Mouse (Mus musculus) hematopoietic stem cell, adult 5-6 weeks (primary cell): ENCODE results near the gene Lrriq1. TPM values are rescaled to one million over a fixed set of nuclear protein-coding genes. Genes with fewer than 3 reads are reported as not detected.

Experiments used
- ATAC-seq, 2 experiments: fragments of 125-278 bp in 1 of 2; replicated peaks in 1 of 2; 2 replicates each; pipeline ENCODE4 v1.8.0; 2016 to 2017; ENCODE audit warnings: inconsistent platforms in 2 of 2, mild to moderate bottlenecking in 2 of 2, moderate number of reproducible peaks in 2 of 2, low read depth in 1 of 2, moderate TSS enrichment in 1 of 2; ENCODE audit not compliant: low FRiP score in 2 of 2, poor library complexity in 2 of 2, severe bottlenecking in 2 of 2, insufficient read depth in 1 of 2, low TSS enrichment in 1 of 2
- total RNA-seq: library from RNA; stranded (forward); fragments of 172-1452, 232-1000 nt; gene quantifications from 2 replicates; pipeline ENCODE4 v1.2.3, GENCODE M21; 2017

The Lrriq1 gene
- total RNA-seq, result not detected in 2 replicates

DNA sequence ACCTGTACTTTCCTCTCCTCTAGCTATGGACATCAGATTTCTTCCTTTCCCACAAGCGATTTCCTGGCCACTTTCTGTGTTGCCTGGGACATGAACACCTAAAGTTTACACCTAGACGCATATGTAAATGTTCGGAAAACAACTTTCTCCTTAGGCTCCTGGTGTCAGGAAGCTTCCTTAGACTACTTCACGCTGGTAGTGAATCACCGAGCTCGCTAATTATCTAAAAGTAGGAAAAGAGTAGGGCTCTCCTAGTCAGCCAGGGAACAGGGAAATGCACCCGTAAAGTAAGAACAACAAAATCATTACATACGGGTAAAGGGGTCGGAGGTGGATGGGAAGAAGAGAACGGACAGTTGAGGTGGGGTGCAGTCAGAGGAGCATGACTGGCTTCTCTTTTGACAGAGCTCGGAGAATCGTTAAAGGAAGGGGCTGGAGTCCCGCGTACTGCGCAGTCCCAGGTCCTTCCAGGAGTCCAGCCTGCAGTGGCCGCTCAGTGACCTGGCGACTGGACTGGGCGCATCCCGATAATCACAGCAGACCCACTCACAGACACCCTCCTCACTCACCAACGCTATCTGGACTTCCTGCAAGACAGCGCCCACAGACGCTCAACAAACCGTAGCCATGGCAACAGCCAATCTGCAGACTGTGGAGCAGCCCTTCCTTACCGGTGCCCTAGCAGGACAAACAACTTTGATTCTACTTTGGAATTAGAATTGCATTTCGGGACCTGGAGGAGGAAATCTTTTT is at the start of gene Lrriq1:
Lrriq1 (minus strand) TSS at position 616 of the 753 bp plus-strand sequence.
- ATAC-seq, result peak; percentile 95 to 96

DNA sequence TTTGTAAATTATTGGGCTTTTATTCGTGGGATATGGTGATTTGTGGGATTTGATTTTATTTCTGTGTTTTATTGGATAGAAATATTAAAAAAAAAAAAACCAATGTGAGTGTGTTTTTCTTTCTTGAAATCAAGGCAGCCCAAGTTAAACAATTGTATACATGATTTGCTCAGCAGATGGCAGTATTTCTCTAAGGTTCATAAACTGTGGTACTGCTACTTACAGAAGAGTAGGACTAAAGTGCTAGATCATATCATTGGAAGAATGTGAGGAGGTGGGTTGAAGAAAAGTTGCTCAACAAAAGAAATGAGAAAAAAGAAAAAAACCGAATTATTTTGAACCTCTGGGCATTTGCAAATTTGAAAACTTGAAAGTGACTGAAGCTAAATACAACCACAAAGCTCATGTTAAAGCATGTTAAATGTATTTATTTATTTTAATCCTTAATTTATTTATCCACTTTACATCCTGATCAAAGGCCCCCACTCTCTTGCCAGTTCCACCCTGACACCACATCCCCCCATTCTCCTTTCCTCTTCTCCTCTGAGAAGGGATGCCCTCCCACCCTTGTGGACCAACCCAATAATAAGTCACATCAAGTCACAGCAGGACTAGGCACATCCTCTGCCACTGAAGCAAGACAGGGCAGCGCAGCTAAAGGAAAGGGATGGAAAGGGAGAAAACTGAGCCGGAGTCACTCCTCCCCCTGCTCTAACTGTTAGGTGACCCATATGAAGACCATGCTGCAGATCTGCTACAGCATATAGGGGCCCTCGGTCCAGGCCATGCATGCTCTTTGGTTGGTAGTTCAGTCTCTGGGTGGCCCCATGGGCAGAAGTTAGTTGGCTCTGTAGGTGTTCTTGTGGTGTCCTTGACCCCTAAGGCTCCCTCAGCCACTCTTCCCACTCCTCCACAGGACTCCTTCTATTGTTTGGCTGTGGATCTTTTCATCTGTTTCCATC is 18.0 kb upstream of the Lrriq1 start:
- 0 out of 4 replicates have a peak, but pooled peaks of 1 of the 2 experiments have one; percentile 42 for ATAC-seq

DNA sequence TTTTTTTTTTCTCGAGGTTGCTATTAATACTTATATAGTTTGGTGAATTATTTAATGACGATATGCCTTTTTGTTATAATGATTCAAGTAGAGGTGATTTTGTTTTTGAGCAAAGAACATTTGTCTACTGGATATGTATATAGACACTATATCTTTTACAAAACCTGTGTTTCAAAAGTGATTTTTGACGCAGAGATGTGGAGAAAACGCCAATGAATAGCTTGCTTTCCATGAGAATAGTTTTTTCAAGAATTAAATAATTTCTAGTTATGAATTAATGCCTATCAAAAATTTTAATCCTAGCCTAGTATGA is 294 bp upstream of the Lrriq1 start:
- no peak for ATAC-seq

GRCm38 (mm10) chr10:103226646-103227045 is 9.5 kb downstream of the Lrriq1 start:
- no peak for ATAC-seq

DNA sequence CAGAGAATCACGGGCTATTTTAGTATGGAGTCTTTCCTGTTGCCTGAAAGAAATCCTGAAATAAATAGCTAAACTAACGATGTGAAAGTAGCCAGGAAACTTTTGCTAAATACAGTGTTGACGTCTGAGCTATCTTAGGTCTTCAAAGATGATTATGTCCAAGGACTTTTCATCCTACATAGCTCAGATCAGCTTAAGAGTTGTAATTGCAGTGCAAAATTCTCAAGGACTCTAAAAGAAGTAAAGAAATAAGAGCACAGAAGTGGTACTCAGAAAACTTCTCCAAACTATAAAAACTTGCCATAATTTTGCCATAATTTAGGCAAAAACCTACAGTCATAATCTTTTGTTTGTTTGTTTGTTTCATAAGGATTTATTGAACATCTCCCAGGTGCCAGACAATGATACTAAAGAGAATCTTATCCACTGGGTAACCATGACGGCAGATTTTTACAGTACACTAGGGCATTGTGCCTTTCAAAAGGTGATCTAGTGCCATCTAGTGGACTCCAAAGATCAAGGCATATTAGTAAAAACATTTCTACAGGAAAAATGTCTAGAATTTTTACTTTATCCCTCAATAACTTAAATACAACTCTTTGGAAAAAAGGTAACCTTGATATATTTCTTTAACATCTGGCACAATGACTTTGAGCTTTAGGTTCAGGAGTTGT is 41.3 kb downstream of the Lrriq1 start:
- ATAC-seq, result peak in 1 of 2 experiments; percentile 62; a peak in 2 of 4 replicates

DNA sequence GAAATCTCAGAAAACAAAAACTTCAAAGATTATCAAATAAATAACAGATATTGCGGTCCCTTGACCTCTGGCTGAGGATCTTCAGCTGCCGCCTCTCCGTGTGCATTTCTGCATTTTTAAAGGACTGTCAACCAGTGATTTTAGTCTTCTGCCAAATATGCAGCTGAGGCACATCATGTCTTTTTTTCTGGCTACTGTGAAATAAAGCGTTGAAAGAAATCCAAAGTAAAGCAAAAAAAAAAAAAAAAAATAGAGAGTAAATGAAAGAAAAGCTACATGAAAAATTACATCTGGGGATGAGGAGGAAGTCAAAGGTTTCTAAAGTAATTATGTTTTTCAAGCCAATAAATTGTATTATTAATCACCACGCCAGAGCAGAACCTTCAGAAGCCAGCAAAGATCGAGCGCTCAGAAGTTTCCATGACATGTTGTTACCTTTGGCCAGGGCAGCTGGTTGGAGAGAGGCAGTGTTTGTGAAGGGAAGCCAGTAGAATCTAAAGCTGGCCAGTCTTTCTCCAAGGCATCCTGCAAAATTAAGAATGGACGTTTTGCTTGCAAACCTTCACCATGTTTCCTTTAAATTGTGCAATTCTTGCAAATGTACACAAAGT is 90.2 kb downstream of the Lrriq1 start:
- ATAC-seq, result no peak

- no peak for ATAC-seq
These were observed 91.0 kb downstream of the Lrriq1 start for GRCm38 (mm10) chr10:103144927-103145768.

DNA sequence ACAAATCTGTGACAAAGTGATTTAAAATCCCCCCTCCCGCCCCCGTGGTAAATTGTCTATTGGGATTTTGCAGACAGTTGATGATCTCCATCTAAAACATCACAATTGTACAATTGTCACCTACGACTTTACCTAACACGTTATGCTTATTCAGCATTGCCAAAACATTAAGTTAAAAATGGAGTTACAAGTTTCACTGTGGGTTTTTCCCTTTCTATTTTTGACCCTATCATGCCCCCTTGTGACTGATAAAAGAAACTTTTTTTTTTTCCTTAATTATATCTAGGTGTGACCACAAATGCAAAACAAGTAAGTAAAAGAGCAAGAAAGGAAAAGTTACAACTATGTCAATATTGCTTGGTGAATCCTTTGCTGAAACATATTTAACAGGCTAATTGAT is 93.6 kb downstream of the Lrriq1 start:
- ATAC-seq, result no peak

DNA sequence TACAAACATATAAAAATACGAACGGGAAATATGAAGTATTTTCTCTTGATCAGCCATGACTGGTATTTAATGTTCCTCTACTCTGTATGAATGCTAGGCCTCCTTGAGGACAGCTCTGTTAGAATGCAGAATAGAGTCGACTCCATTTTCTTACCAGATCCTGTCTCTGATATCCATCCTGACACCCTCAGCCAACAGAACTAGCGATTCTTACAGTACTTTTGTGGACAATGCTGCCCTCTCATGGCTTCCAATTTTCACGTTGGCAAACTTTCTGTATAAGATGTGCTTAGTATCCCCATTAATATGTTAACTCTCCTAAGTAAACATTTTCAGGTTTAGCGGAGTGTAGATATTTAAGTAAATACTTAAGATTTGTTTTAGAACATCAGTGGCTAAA is 94.6 kb downstream of the Lrriq1 start:
- ATAC-seq, result no peak

DNA sequence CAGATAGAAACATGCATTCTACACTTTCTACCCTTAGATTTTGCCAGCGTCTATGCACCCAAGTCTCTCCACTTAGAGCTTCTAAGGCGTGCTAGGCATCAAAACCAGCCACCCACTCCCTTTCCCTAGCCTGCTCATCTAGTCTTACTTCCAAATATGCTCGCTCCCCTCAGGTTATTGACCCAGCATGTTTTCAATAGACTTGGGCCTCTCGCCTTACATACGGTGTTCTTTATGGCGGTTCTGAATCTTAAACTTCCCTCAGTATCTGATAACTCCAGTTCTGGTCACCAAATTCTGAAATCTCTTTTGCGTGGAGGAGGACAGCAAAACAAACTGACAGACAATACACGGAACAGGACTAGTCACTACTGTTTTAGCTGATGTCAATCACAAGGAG is 95.5 kb downstream of the Lrriq1 start:
- no peak for ATAC-seq

GRCm38 (mm10) chr10:103114629-103115028 is 121.5 kb downstream of the Lrriq1 start:
- ATAC-seq, result no peak

- ATAC-seq, result no peak
These were observed 128.0 kb downstream of the Lrriq1 start for GRCm38 (mm10) chr10:103108090-103108489.

DNA sequence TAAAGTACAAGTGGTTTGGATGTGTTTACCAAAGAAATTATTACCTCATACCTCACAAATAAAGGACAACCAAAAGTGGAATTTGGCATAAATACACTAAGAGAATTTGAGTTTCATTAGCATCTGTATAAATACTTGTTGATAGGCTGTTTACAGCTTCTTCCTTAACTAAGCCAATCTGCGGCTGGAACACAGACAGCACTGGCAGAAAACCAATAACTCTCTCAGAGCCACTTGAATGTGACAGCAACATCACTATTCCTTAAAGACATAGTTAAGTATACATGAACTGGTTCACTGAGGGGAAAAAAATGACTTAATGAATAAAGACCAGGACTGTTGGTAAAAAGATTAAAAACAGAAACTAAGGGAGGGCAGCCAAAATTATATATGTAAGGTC is 150.0 kb downstream of the Lrriq1 start:
- no peak for ATAC-seq

DNA sequence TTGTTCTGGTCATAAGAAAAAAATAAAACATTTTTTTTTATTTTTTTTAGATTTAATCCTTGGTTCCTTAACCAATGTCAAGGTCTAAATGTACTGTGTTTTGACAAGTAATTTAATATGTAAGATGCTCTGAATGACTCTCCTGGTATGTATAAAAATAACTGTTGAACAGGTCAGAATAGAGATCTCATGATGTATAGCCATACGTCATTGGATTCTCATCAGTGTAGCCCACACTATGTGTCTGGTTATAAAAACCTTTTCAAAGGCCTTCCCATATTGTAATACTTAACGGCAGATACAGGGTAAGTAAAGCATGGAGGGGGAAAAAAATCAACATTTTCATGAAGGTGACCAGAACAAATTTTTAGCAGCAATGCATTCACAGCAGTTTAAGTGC is 186.5 kb downstream of the Lrriq1 start:
- ATAC-seq, result no peak

- no peak for ATAC-seq
These were observed 189.5 kb downstream of the Lrriq1 start for GRCm38 (mm10) chr10:103046623-103047022.

GRCm38 (mm10) chr10:103045019-103045418 is 191.1 kb downstream of the Lrriq1 start:
- no peak for ATAC-seq
